Mouse (Mus musculus): ENCODE measurements around the gene Xaf1.
A peak's percentile ranks its signal among the peaks of the same experiment; 100 is the strongest.

Gene Xaf1

GRCm38 (mm10) chr11:72301334-72301733, at the start of gene Xaf1:
Gene Xaf1, plus strand, starts transcription at chr11:72301629.
- no peak for DNase-seq

GRCm38 (mm10) chr11:72255629-72256028, 45.8 kb upstream of the Xaf1 start:
- DNase-seq = no peak

- no peak for DNase-seq
Measured at GRCm38 (mm10) chr11:72256441-72256840, 45.0 kb upstream of the Xaf1 start.

GRCm38 (mm10) chr11:72265483-72265882, 35.9 kb upstream of the Xaf1 start:
- peak; percentile 45 for DNase-seq

- peak; percentile 42 for DNase-seq
Measured at GRCm38 (mm10) chr11:72266207-72266959, 35.0 kb upstream of the Xaf1 start.

GRCm38 (mm10) chr11:72266960-72267560, 34.4 kb upstream of the Xaf1 start, which contains the start of gene Slc13a5:
Gene Slc13a5, minus strand, starts transcription at chr11:72267222.
- DNase-seq = no peak

GRCm38 (mm10) chr11:72271761-72272160, 29.7 kb upstream of the Xaf1 start:
- DNase-seq = no peak

GRCm38 (mm10) chr11:72273341-72273740, 28.1 kb upstream of the Xaf1 start:
- DNase-seq = no peak

- DNase-seq = no peak
Measured at GRCm38 (mm10) chr11:72281143-72281851, 20.1 kb upstream of the Xaf1 start.

GRCm38 (mm10) chr11:72281852-72282400, 19.5 kb upstream of the Xaf1 start:
- no peak for DNase-seq

GRCm38 (mm10) chr11:72283486-72284224, 17.8 kb upstream of the Xaf1 start:
- no peak for DNase-seq

GRCm38 (mm10) chr11:72284532-72285182, 16.8 kb upstream of the Xaf1 start:
- no peak for DNase-seq

GRCm38 (mm10) chr11:72285971-72286480, 15.4 kb upstream of the Xaf1 start:
- DNase-seq = no peak

- no peak for DNase-seq
Measured at GRCm38 (mm10) chr11:72286651-72287050, 14.8 kb upstream of the Xaf1 start.

- DNase-seq = no peak
Measured at GRCm38 (mm10) chr11:72287126-72287525, 14.3 kb upstream of the Xaf1 start.

GRCm38 (mm10) chr11:72287543-72287942, 13.9 kb upstream of the Xaf1 start:
- DNase-seq = no peak

- DNase-seq = no peak
Measured at GRCm38 (mm10) chr11:72293116-72293515, 8.3 kb upstream of the Xaf1 start.

GRCm38 (mm10) chr11:72302230-72302629, 801 bp downstream of the Xaf1 start:
- peak; percentile 38 for DNase-seq

GRCm38 (mm10) chr11:72307461-72307860, 6.0 kb downstream of the Xaf1 start:
- DNase-seq = no peak

GRCm38 (mm10) chr11:72308982-72309381, 7.6 kb downstream of the Xaf1 start:
- no peak for DNase-seq

GRCm38 (mm10) chr11:72310491-72310890, 9.1 kb downstream of the Xaf1 start:
- no peak for DNase-seq
